Mouse (Mus musculus): Measurements from ENCODE around the gene Hmga2.
"Not testable (repeated sequence)": the region's sequence is repeated elsewhere in the genome, so short reads cannot be mapped to it uniquely, and the experiment has no call there.

The Hmga2 gene

DNA sequence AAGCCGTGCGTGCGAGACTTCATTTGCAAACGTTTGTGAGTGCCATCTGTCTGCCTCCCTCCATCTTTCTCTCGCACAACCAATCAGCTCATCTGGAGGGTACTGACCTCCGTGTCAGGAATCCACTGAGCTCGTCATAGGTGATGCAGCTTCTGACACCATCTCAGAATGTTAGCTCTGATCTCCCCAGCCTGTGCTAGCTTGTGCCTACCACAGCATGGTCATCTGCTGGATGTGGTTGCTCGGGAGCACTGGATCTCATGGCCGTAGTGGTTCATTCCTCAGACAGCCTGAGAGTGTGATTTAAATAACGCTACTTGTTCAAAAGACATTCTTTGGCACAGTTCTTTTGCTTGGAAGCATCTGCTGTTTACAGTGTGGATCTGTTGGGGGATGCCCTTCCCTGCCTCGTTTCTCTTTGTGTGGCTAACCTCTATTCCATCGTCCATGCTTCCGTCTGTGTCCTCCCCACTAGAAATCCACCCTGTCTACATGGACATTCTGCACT lies 121.7 kb downstream of the Hmga2 start:
- no peak for DNase-seq (ENCODE audit: low spot score in 2 of 2)

DNA sequence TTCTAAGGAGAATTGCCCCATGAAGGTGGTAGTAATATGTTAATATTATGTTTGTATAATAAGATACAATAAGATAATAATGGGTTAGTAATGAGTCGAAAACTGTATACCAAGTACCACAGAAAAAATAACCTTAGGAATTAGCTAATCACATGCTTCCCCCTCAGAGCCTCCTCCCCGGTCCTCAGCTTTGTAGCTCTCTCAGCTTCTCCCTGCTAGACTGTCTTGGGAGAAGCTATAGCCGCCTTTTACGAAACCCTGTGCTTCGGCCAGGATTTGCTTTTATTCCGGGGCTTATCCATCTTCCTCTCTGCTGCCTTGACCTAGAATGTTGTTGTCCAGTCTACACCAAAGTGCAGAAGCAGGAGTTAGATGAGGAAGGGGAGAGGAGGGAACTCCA lies 130.9 kb downstream of the Hmga2 start:
- DNase-seq (ENCODE audit: low spot score in 2 of 2) = no peak

GRCm38 (mm10) chr10:120344558-120345318 lies 131.5 kb downstream of the Hmga2 start:
- DNase-seq (ENCODE audit: low spot score in 2 of 2) = no peak

- not testable (repeated sequence) for DNase-seq (ENCODE audit: low spot score in 2 of 2)
Observed at GRCm38 (mm10) chr10:120339906-120340305, 136.4 kb downstream of the Hmga2 start.

DNA sequence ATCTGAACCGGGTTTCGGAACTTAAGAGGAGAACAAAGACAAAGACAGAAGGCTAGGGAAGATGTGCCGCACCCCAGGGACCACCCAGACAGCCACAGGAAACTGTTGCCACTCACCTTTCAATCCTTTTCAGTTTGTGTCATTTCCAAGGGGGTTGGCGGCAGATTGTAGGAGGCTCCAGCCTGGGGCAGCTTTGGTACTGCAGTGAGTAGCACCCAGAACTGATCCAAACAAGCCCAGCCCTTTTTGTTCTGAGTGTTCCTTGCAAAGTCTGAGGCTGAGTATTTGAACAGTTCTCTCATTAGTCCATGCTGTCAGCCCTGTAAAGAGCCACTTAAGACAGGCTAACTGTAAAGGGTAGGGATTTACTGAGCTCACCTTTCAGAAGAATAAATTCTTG lies 136.9 kb downstream of the Hmga2 start:
- DNase-seq (ENCODE audit: low spot score in 2 of 2) = no peak

DNA sequence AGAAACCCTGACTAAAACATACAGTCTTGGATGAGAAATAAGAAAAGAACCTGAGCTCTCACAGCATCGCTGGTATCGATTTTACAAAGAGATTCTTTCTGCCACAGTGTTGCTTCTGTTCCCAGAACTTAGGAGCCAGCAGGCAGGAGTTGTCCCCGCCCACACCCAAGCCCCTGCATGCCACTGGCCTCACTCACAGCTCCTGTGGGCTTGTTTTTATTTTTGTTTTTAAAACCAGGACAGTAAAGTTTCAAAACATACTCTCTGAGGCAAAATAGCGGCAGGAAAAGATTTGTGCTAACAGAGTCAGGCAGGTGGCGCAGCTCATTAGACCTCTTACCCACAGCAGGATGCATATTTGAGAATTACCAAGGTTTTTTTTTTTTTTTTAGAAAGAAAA lies 137.4 kb downstream of the Hmga2 start:
- DNase-seq (ENCODE audit: low spot score in 2 of 2) = no peak

DNA sequence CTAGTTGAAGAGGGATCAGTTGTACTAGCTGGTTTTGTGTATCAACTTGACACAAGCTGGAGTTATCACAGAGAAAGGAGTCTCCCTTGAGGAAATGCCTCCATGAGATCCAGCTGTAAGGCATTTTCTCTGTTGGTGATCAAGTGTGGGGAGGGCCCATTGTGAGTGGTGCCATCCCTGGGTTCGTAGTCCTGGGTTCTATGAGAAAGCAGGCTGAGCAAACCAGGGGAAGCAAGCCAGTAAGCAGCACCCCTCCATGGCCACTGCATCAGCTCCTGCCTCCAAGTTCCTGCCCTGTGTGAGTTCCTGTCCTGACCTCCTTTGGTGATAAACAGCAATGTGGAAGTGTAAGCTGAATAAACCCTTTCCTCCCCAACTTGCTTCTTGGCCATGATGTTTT lies 137.8 kb downstream of the Hmga2 start:
- DNase-seq (ENCODE audit: low spot score in 2 of 2) = not testable (repeated sequence)

DNA sequence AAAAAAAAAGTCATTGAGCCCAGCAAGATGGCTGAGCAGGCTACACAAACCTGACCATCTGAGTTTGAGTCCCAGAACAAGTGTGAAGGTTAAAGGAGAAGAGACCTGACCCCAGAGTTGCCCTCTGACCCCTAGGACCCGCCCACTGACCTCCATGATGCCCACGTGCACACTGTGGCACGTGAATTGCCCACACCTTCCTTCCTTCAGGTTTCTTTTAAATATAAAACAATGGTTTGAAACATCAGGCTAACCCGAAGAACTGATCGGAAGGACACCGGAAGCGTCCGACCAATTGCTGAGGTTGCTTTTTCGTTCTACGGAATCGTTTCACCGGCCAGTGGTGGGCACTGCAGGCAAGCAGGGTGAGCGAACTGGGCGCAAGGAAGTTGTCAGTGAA lies 148.3 kb downstream of the Hmga2 start:
- DNase-seq (ENCODE audit: low spot score in 2 of 2) = no peak

DNA sequence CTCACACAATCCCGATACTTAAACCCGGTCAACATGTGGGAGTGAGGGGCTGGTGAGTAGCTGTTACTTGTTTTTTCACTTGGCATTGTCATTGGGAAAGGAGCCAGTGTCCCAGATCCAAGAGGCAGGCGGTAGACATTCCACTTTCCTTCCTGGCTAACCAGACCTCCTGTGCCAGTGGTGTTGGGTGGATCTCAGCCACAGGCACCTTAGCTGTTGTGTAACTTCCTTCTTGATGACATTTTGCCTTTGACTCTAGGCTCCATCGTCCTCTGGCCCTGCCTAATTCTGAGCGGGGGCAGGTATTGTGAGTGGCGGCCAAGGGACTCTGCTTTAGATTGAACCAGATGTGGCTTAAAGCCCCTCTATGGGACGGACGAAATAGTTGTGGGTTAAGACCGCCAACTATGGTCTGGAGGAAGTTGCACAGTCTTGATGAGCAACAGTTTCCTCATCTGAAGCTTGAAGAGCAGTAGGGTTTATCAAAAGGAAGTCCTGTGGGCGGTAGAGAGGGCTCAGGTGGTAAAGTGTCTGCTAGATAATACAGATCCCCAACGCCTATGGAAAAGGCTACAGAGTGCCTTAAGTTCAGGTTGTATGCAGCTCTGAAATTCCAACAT lies 152.6 kb downstream of the Hmga2 start:
- DNase-seq (ENCODE audit: low spot score in 2 of 2) = peak in 1 of 2 experiments; percentile 6

- no peak for DNase-seq (ENCODE audit: low spot score in 2 of 2)
Observed at GRCm38 (mm10) chr10:120322815-120323214, 153.5 kb downstream of the Hmga2 start.

- no peak for DNase-seq (ENCODE audit: low spot score in 2 of 2)
Observed at GRCm38 (mm10) chr10:120319614-120320013, 156.7 kb downstream of the Hmga2 start.

All from spleen, postnatal 36 days (tissue).